Mouse (Mus musculus) embryonic facial prominence, embryonic 13.5 days (tissue): ENCODE measurements around the gene Acot13. TPM values are rescaled to one million over a fixed set of nuclear protein-coding genes. Genes with fewer than 3 reads are reported as not detected.
"Not testable (repeated sequence)": the region's sequence is repeated elsewhere in the genome, so short reads cannot be mapped to it uniquely, and the experiment has no call there.

Source experiments
- ATAC-seq: fragments of 200-750 bp; cut with Nextera tagmentation; 2 replicates; pipeline ENCODE4 v1.8.0; 2017; ENCODE audit warnings: low read depth; ENCODE audit not compliant: insufficient number of reproducible peaks, insufficient read depth, low FRiP score, low TSS enrichment
- H3K27ac ChIP-seq: fragments of 300-500 bp; sonication (generic); 2 replicates; pipeline ENCODE4 v1.5.1; 2015; ENCODE audit warnings: moderate library complexity, mild to moderate bottlenecking, inconsistent platforms
- H3K27me3 ChIP-seq: fragments of 300-500 bp; sonication (generic); 2 replicates; pipeline ENCODE4 v1.6.1; 2015; ENCODE audit warnings: mild to moderate bottlenecking, inconsistent platforms
- H3K36me3 ChIP-seq: fragments of 300-500 bp; sonication (generic); 2 replicates; pipeline ENCODE4 v1.6.1; 2015; ENCODE audit warnings: mild to moderate bottlenecking, inconsistent platforms
- H3K4me1 ChIP-seq: fragments of 300-500 bp; sonication (generic); 2 replicates; pipeline ENCODE4 v1.6.1; 2015; ENCODE audit warnings: inconsistent platforms
- H3K4me2 ChIP-seq: fragments of 300-500 bp; sonication (generic); 2 replicates; pipeline ENCODE4 v1.6.1; 2015; ENCODE audit warnings: moderate library complexity, mild to moderate bottlenecking, inconsistent platforms
- H3K4me3 ChIP-seq: fragments of 300-500 bp; sonication (generic); 2 replicates; pipeline ENCODE4 v1.5.1; 2015; ENCODE audit warnings: mild to moderate bottlenecking, inconsistent platforms
- H3K9ac ChIP-seq: fragments of 300-500 bp; sonication (generic); 2 replicates; pipeline ENCODE4 v1.6.1; 2015; ENCODE audit warnings: mild to moderate bottlenecking, inconsistent platforms
- H3K9me3 ChIP-seq: fragments of 300-500 bp; sonication (generic); 2 replicates; pipeline ENCODE4 v1.6.1; 2016; ENCODE audit warnings: inconsistent platforms
- WGBS: fragments of 180-500 bp; shearing (Covaris S2); methylation state at CpG from one replicate; pipeline ENCODE4 v1.1.7; 2015; ENCODE audit warnings: mixed read lengths; 5-methylcytosine and 5-hydroxymethylcytosine counted together
- polyA plus RNA-seq: library from polyadenylated mRNA; unstranded; fragments of >200 nt; fragmentation: Nextera tagmentation; extraction: Ambion mirVana; gene quantifications from 2 replicates; pipeline ENCODE4 v1.2.1, GENCODE M21; 2015

Gene Acot13
- polyA plus RNA-seq, 1 experiment from 2014 or later, result 73.8 TPM

DNA sequence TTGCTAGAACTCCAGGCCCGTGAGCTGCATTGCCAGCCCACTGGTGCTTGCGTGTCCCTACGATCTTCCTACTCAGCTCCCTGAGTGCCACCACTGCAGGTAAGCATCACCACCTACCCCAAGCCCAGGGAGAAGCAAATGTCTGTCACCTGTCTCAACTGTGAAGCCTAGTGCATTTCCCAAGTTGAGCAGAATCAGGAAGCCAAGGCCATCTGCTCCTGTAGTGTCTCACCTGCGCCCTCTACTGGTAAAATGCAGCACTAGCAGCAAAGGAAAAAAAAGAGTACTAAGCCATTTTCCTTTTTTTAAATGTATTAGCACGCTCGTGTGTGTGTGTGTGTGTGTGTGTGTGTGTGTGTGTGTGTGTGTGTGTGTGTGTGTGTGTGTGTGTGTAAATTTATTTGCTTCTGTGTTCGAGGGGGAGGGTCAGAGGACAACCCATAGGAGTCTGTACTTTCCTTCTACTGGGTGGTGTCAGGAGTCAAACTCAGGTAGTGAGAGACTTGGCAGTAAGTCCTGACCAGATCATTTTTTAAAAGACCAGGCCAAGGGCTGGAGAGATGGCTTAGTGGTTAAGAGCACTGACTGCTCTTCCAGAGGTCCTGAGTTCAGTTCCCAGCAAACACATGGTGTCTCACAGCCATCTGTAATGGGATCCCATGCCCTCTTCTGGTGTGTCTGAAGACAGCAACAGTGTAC, 55.0 kb downstream of the Acot13 start:
- no peak overlapping the region for H3K4me2 ChIP-seq
- 47% methylated on average over 7 of the region's 7 CpGs for WGBS
- H3K4me1 ChIP-seq, result no peaks in the 10 kb centered on the region
- H3K9ac ChIP-seq, result no peak overlapping the region
- no peaks in the 10 kb centered on the region for H3K36me3 ChIP-seq
- H3K27ac ChIP-seq, result no peak overlapping the region
- H3K27me3 ChIP-seq, result no peaks in the 10 kb centered on the region
- no peak overlapping the region for H3K4me3 ChIP-seq
- H3K9me3 ChIP-seq, result no peaks in the 10 kb centered on the region
- no peak for ATAC-seq

DNA sequence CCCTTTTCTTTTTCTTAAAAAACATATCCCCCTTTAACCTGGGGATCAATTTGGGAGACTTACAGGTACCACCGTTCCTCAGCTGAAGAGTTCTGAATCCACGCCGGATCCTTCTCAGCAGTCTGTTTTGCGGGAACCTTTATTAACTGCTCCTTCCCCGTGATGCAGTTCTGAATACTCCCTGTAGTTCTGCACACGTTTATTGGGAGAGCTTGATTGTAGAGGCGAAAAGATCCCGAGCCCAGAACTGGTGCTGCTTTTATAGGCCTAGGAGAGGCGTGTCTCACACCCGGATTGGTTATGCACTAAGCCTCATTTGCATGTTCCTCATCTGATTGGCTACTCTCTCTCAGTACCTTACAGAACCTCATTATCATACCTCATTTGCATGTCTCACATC, 59.9 kb downstream of the Acot13 start:
- not testable (repeated sequence) for ATAC-seq, H3K27ac ChIP-seq

More for the DNA sequence above, 59.9 kb downstream of the Acot13 start:
- not testable (repeated sequence) for H3K4me2 ChIP-seq, H3K4me3 ChIP-seq, H3K9me3 ChIP-seq, H3K9ac ChIP-seq, H3K36me3 ChIP-seq, H3K27me3 ChIP-seq, H3K4me1 ChIP-seq
- 91% methylated on average over 10 of the region's 10 CpGs for WGBS

Other genes starting within 250 kb of the Acot13 start
- gene Ripor2, start 249.4 kb downstream of the Acot13 start, polyA plus RNA-seq, result 5.9 and 7.1 TPM in 2 replicates
- not detected in 2 replicates for gene Armh2, start 90.3 kb downstream of the Acot13 start, polyA plus RNA-seq
- 112 and 114 TPM in 2 replicates for gene Gmnn, start 69.6 kb downstream of the Acot13 start, polyA plus RNA-seq
- gene BC005537, start 29.9 kb downstream of the Acot13 start, polyA plus RNA-seq, result 18.2 and 18.3 TPM in 2 replicates
- 58.8 and 59.2 TPM in 2 replicates for gene Tdp2, start 139 bp upstream of the Acot13 start, polyA plus RNA-seq
- gene D130043K22Rik, start 13.6 kb upstream of the Acot13 start, polyA plus RNA-seq, result 0.22 and 0.87 TPM in 2 replicates
- gene Aldh5a1, start 106.1 kb upstream of the Acot13 start, polyA plus RNA-seq, result 6.7 and 6.9 TPM in 2 replicates
- gene Gpld1, start 111.6 kb upstream of the Acot13 start, polyA plus RNA-seq, result 0.79 and 3.3 TPM in 2 replicates
- 14.0 and 15.1 TPM in 2 replicates for gene Mrs2, start 188.8 kb upstream of the Acot13 start, polyA plus RNA-seq
- 0.73 and 1.3 TPM in 2 replicates for gene Dcdc2a, start 224.5 kb upstream of the Acot13 start, polyA plus RNA-seq